Comparison of ENCODE assay signal across 41 mouse cellular contexts in the genomic region with DNA sequence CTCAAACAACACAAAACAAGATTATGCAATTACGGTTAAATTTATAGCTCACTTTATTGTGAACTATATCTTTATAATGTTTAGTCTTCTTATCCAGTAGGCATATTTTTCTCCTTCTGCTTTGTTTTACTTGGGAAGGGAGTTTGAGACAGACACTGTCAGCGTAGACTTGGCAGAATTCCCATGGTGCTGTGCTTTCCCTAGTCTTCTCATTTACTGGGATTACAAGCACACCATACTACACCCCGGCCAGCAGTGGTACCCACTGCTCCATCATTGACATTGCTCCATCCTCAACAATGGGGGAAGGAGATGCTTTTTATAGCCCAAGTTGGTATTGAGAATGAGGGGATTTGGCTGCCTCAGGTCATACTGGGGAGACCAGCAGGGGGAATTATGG. TPM values are rescaled to one million over a fixed set of nuclear protein-coding genes. Genes with fewer than 3 reads are reported as not detected.
"Had no signal": no experiment of that assay in that cellular context is flagged by ENCODE, and none has a peak within 500 bp of the region (broad histone marks: within the 10 kb centered on the region; RNA-seq: fewer than 3 reads in every experiment).

No protein-coding gene starts in this region.

- H3K9ac ChIP-seq: heart, embryonic 12.5 days; hindbrain, embryonic 12.5 days; hindbrain, embryonic 14.5 days; intestine, embryonic 15.5 days; limb, embryonic 12.5 days; liver, embryonic 13.5 days; liver, embryonic 15.5 days had no signal

- H3K4me3 ChIP-seq: heart, embryonic 10.5 days; heart, embryonic 12.5 days; hindbrain, embryonic 10.5 days; hindbrain, embryonic 12.5 days; intestine, embryonic 15.5 days; layer of hippocampus, adult 2 months; left cerebral cortex, adult 2 months; limb, embryonic 10.5 days; limb, embryonic 12.5 days; liver, embryonic 13.5 days; liver, embryonic 15.5 days had no signal

- H3K9me3 ChIP-seq: heart, embryonic 10.5 days; heart, embryonic 12.5 days; hindbrain, embryonic 10.5 days; hindbrain, embryonic 12.5 days; intestine, embryonic 15.5 days; limb, embryonic 10.5 days; limb, embryonic 12.5 days; liver, embryonic 13.5 days; liver, embryonic 15.5 days had no signal

- H3K36me3 ChIP-seq: heart, embryonic 10.5 days; heart, embryonic 12.5 days; hindbrain, embryonic 10.5 days; hindbrain, embryonic 12.5 days; intestine, embryonic 15.5 days; limb, embryonic 10.5 days; limb, embryonic 12.5 days; liver, embryonic 13.5 days; liver, embryonic 15.5 days had no signal

- ATAC-seq: hindbrain, embryonic 16.5 days; inflammation-experienced regulatory T-cells, adult 6 months; intestine, embryonic 15.5 days; intestine, postnatal 0 days had no signal

- DNase-seq: gastrocnemius, postnatal 14 days; gastrocnemius, postnatal 36 days; heart, adult 11 months; heart, postnatal 10 days; heart, postnatal 4 days; kidney, adult 18-20 months; kidney, adult 8-10 months; kidney, postnatal 10 days; kidney, postnatal 25 days; kidney, postnatal 4 days; liver; liver, embryonic 13.5 days had no signal

- H3K4me1 ChIP-seq: intestine, embryonic 15.5 days; limb, embryonic 10.5 days; limb, embryonic 12.5 days had no signal

- H3K27ac ChIP-seq: heart, embryonic 10.5 days; hindbrain, embryonic 10.5 days; hindbrain, embryonic 12.5 days; hindbrain, embryonic 14.5 days; intestine, embryonic 15.5 days; layer of hippocampus, adult 2 months; left cerebral cortex, adult 2 months; limb, embryonic 10.5 days; limb, embryonic 12.5 days; liver, embryonic 13.5 days; liver, embryonic 15.5 days had no signal

- H3K4me2 ChIP-seq: heart, embryonic 12.5 days; hindbrain, embryonic 12.5 days; hindbrain, embryonic 14.5 days; intestine, embryonic 15.5 days; limb, embryonic 12.5 days; liver, embryonic 11.5 days; liver, embryonic 13.5 days; liver, embryonic 15.5 days had no signal

- H3K27me3 ChIP-seq: heart, embryonic 12.5 days; hindbrain, embryonic 12.5 days; intestine, embryonic 15.5 days; limb, embryonic 12.5 days; liver, embryonic 13.5 days; liver, embryonic 15.5 days had no signal

RNA-seq across cellular contexts. Expression of gene Faiml, which starts 58.3 kb away (rescaled TPM):
- total RNA-seq: gastrocnemius, adult 18-20 months; gastrocnemius, adult 8-10 months; gastrocnemius, postnatal 14 days; gastrocnemius, postnatal 36 days; heart, adult 8-10 months; heart, postnatal 10 days; heart, postnatal 25 days; heart, postnatal 4 days; layer of hippocampus, adult 2 months; layer of hippocampus, postnatal 10 days; layer of hippocampus, postnatal 25 days; left cerebral cortex, adult 2 months; left cerebral cortex, postnatal 14 days; left cerebral cortex, postnatal 36 days had no signal
- polyA plus RNA-seq: gonadal fat pad, adult 2 months; heart, embryonic 10.5 days; heart, embryonic 12.5 days; heart, embryonic 14.5 days; heart, embryonic 16.5 days; hindbrain, embryonic 10.5 days; hindbrain, embryonic 12.5 days; hindbrain, embryonic 14.5 days; hindbrain, embryonic 16.5 days; inflammation-experienced regulatory T-cells, adult 6 months; intestine, embryonic 15.5 days; intestine, postnatal 0 days; kidney, embryonic 14.5 days; kidney, embryonic 16.5 days; limb, embryonic 10.5 days; limb, embryonic 12.5 days; limb, embryonic 14.5 days; liver, embryonic 11.5 days; liver, embryonic 13.5 days; liver, embryonic 15.5 days had no signal
